Comparison of ENCODE assay signal across 10 mouse cellular contexts in the genomic region with DNA sequence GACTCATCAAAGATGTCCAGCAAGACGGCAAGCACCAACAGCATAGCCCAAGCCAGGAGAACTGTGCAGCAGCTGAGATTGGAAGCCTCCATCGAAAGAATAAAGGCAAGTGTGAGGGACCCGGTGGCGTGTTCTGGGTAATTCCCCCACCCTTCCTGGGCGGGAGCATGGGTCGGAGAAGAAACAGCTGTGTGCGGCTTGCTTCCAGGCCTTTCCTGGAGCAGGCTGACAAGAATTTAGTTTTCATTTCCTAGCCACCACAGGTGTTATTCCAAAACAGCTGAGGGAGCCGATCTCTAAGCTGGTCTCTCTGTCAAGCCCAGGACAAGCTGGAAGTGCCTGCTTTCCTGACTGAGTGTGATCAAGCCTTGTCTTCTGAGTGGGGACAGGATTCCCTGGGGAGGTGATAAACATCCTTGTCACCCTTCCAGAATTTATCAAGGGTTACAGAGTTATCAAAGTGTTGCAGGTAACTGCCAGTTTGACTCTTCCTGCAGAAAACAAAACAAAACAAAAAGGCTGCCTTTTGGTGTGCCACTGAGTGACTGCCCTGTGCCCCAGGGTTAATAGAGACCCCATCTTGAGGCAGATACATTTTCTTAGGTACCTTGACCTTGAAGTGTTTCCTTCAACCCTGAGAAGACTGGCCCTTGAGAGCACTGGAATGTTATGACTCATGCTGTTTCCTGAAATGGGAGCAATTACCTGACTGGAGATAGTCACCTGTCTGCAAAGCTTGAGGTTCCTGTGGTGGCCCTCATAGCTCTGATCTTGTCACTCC. TPM values are rescaled to one million over a fixed set of nuclear protein-coding genes. Genes with fewer than 3 reads are reported as not detected.
DNase-seq lines count a peak whose midpoint lies in the region; ATAC-seq and TF ChIP-seq lines count a peak whose summit lies in the region.
"Had no signal": no experiment of that assay in that cellular context is flagged by ENCODE, and none has a peak within 500 bp of the region (broad histone marks: within the 10 kb centered on the region; RNA-seq: fewer than 3 reads in every experiment).

No protein-coding gene starts in this region.

- no peak overlapping the region for H3K4me2 ChIP-seq in liver, embryonic 12.5 days
- no peak overlapping the region for H3K4me2 ChIP-seq in liver, embryonic 11.5 days
- no peak overlapping the region for H3K4me2 ChIP-seq in limb, embryonic 14.5 days (replicated peaks; ENCODE audit: low read depth, low read length, severe bottlenecking)
- no peak overlapping the region for H3K4me2 ChIP-seq in hindbrain, embryonic 16.5 days (ENCODE audit: low read length)
- H3K4me2 ChIP-seq: embryonic facial prominence, embryonic 12.5 days had no signal

- DNase-seq in liver, embryonic 11.5 days (ENCODE audit: low spot score): no peak
- peak; percentile 53 to 57 for DNase-seq in heart, adult 9 months (ENCODE audit: low spot score in 2 of 2)
- DNase-seq in limb, embryonic 14.5 days (ENCODE audit: low spot score): peak; percentile 62
- DNase-seq in hindbrain, embryonic 10.5 days (ENCODE audit: low spot score): no peak
- DNase-seq: cerebellum, adult 9-10 months; midbrain, embryonic 14.5 days had no signal

- H3K4me1 ChIP-seq in liver, embryonic 12.5 days: peaks cover 50% of the 10 kb centered on the region
- peaks cover 31% of the 10 kb centered on the region for H3K4me1 ChIP-seq in liver, embryonic 11.5 days (replicated peaks; ENCODE audit: control insufficient read depth, insufficient read depth, low read length)
- peaks cover 13% of the 10 kb centered on the region; the same call in 1 of the 2 replicates for H3K4me1 ChIP-seq in limb, embryonic 14.5 days (ENCODE audit: control insufficient read depth, insufficient read depth, low read length)
- H3K4me1 ChIP-seq in hindbrain, embryonic 10.5 days (replicated peaks): peaks cover 3% of the 10 kb centered on the region; the same call in 1 of the 2 replicates
- no peaks in the 10 kb centered on the region for H3K4me1 ChIP-seq in hindbrain, embryonic 16.5 days (ENCODE audit: control insufficient read depth, insufficient read depth, low read depth, low read length)
- H3K4me1 ChIP-seq: embryonic facial prominence, embryonic 12.5 days had no signal

- H3K9ac ChIP-seq in liver, embryonic 12.5 days: no peak overlapping the region
- H3K9ac ChIP-seq in liver, embryonic 11.5 days (ENCODE audit: low read depth, low read length): no peak overlapping the region
- no peak overlapping the region for H3K9ac ChIP-seq in limb, embryonic 14.5 days (ENCODE audit: low read depth, low read length, severe bottlenecking)
- H3K9ac ChIP-seq in hindbrain, embryonic 16.5 days (ENCODE audit: low read depth, low read length): no peak overlapping the region
- H3K9ac ChIP-seq: embryonic facial prominence, embryonic 12.5 days had no signal

- no peaks in the 10 kb centered on the region for H3K9me3 ChIP-seq in liver, embryonic 12.5 days (replicated peaks)
- no peaks in the 10 kb centered on the region for H3K9me3 ChIP-seq in liver, embryonic 11.5 days (ENCODE audit: control insufficient read depth, low read length)
- no peaks in the 10 kb centered on the region for H3K9me3 ChIP-seq in limb, embryonic 14.5 days (ENCODE audit: control insufficient read depth, low read length)
- no peaks in the 10 kb centered on the region for H3K9me3 ChIP-seq in hindbrain, embryonic 10.5 days
- H3K9me3 ChIP-seq in hindbrain, embryonic 16.5 days (ENCODE audit: control insufficient read depth, low read length): no peaks in the 10 kb centered on the region
- H3K9me3 ChIP-seq: embryonic facial prominence, embryonic 12.5 days had no signal

- no peaks in the 10 kb centered on the region for H3K36me3 ChIP-seq in liver, embryonic 12.5 days
- no peaks in the 10 kb centered on the region for H3K36me3 ChIP-seq in liver, embryonic 11.5 days (ENCODE audit: control insufficient read depth, insufficient read depth, low read length)
- H3K36me3 ChIP-seq in limb, embryonic 14.5 days (ENCODE audit: control insufficient read depth, insufficient read depth, low read length): peaks cover 3% of the 10 kb centered on the region; the same call in 1 of the 2 replicates
- no peaks in the 10 kb centered on the region for H3K36me3 ChIP-seq in hindbrain, embryonic 10.5 days
- H3K36me3 ChIP-seq in hindbrain, embryonic 16.5 days (ENCODE audit: control insufficient read depth, insufficient read depth, low read length): no peaks in the 10 kb centered on the region
- H3K36me3 ChIP-seq: embryonic facial prominence, embryonic 12.5 days had no signal

- ATAC-seq in liver, embryonic 12.5 days: no peak
- no peak for ATAC-seq in liver, embryonic 11.5 days (replicated peaks; ENCODE audit: low FRiP score)
- peak; percentile 66; the same call in 1 of the 2 replicates for ATAC-seq in limb, embryonic 14.5 days (ENCODE audit: low FRiP score, low read depth)
- peak; percentile 30 for ATAC-seq in megakaryocyte-erythroid progenitor cell, adult 5-6 weeks (replicated peaks; ENCODE audit: low FRiP score, low TSS enrichment, poor library complexity, severe bottlenecking)
- ATAC-seq in hindbrain, embryonic 16.5 days: no peak

- no peak overlapping the region for H3K4me3 ChIP-seq in liver, embryonic 12.5 days
- no peak overlapping the region for H3K4me3 ChIP-seq in liver, embryonic 11.5 days (ENCODE audit: low read depth, low read length)
- no peak overlapping the region for H3K4me3 ChIP-seq in limb, embryonic 14.5 days (replicated peaks; ENCODE audit: low read length)
- no peak overlapping the region for H3K4me3 ChIP-seq in hindbrain, embryonic 10.5 days
- no peak overlapping the region for H3K4me3 ChIP-seq in hindbrain, embryonic 16.5 days (ENCODE audit: low read length)
- H3K4me3 ChIP-seq: embryonic facial prominence, embryonic 12.5 days had no signal

- H3K27me3 ChIP-seq in liver, embryonic 12.5 days (replicated peaks): no peaks in the 10 kb centered on the region
- H3K27me3 ChIP-seq in liver, embryonic 11.5 days (replicated peaks; ENCODE audit: control insufficient read depth, insufficient read depth, low read length): no peaks in the 10 kb centered on the region
- no peaks in the 10 kb centered on the region for H3K27me3 ChIP-seq in limb, embryonic 14.5 days (ENCODE audit: control insufficient read depth, insufficient read depth, low read length)
- H3K27me3 ChIP-seq in hindbrain, embryonic 10.5 days (ENCODE audit: insufficient read depth, poor library complexity, severe bottlenecking): no peaks in the 10 kb centered on the region
- H3K27me3 ChIP-seq in hindbrain, embryonic 16.5 days (replicated peaks; ENCODE audit: control insufficient read depth, insufficient read depth, low read length): no peaks in the 10 kb centered on the region
- H3K27me3 ChIP-seq: embryonic facial prominence, embryonic 12.5 days had no signal

- WGBS in liver, embryonic 12.5 days (ENCODE audit: insufficient replicate concordance): 67% methylated on average over 8 of the region's 8 CpGs
- 68% methylated on average over 8 of the region's 8 CpGs for WGBS in liver, embryonic 11.5 days
- WGBS in limb, embryonic 14.5 days: 44% methylated on average over 8 of the region's 8 CpGs
- WGBS in hindbrain, embryonic 10.5 days: 79% methylated on average over 8 of the region's 8 CpGs
- WGBS in hindbrain, embryonic 16.5 days: 76% methylated on average over 8 of the region's 8 CpGs

- TF ChIP-seq POLR2A in limb, embryonic 14.5 days (IDR thresholded peaks at IDR 0.05; ENCODE audit: borderline replicate concordance, extremely low read depth, insufficient read depth, insufficient read length): no peak

- H3K27ac ChIP-seq in liver, embryonic 12.5 days: peak overlapping the region; percentile 48
- H3K27ac ChIP-seq in liver, embryonic 11.5 days (ENCODE audit: low read depth, low read length): no peak overlapping the region
- no peak overlapping the region for H3K27ac ChIP-seq in limb, embryonic 14.5 days (replicated peaks; ENCODE audit: low read depth, low read length)
- H3K27ac ChIP-seq in hindbrain, embryonic 10.5 days: no peak overlapping the region
- H3K27ac ChIP-seq in hindbrain, embryonic 16.5 days (ENCODE audit: low read depth, low read length): no peak overlapping the region
- H3K27ac ChIP-seq: embryonic facial prominence, embryonic 12.5 days had no signal

RNA-seq across cellular contexts. Expression of gene Gadd45a, which starts 21.3 kb away (rescaled TPM):
- 88.3 and 96.9 TPM in 2 replicates for polyA plus RNA-seq in liver, embryonic 12.5 days (2016; fragmentation: Nextera tagmentation; extraction: Ambion mirVana)
- 27.9 and 31.1 TPM in 2 replicates for polyA plus RNA-seq in liver, embryonic 11.5 days (2014; fragmentation: Nextera tagmentation; extraction: Ambion mirVana)
- 18.6 and 20.3 TPM in 2 replicates for polyA plus RNA-seq in limb, embryonic 14.5 days (2012; rRNA removed)
- 11.4 and 11.9 TPM in 2 replicates for polyA plus RNA-seq in limb, embryonic 14.5 days (2014; fragmentation: Nextera tagmentation; extraction: Ambion mirVana)
- total RNA-seq in megakaryocyte-erythroid progenitor cell, adult 5-6 weeks (2014; fragmentation: Nextera tagmentation): 40.4 and 43.7 TPM in 2 replicates
- total RNA-seq in megakaryocyte-erythroid progenitor cell, adult 5-6 weeks (2017): 94.9 and 97.9 TPM in 2 replicates
- polyA plus RNA-seq in hindbrain, embryonic 10.5 days (2016; fragmentation: Nextera tagmentation; extraction: Ambion mirVana): 21.9 and 25.7 TPM in 2 replicates
- 15.3 and 18.5 TPM in 2 replicates for polyA plus RNA-seq in hindbrain, embryonic 16.5 days (2015; fragmentation: Nextera tagmentation; extraction: Ambion mirVana)

Comparison
In these comparisons a context has a peak if more than half of its experiments do, and no peak if none do; other contexts are left out.
1. ATAC-seq: peak in limb, embryonic 14.5 days (single experiment) and megakaryocyte-erythroid progenitor cell, adult 5-6 weeks (single experiment); none in liver, embryonic 12.5 days (single experiment), liver, embryonic 11.5 days (single experiment) and hindbrain, embryonic 16.5 days (single experiment).
2. DNase-seq: peak in heart, adult 9 months (2 of 2) and limb, embryonic 14.5 days (single experiment); none in liver, embryonic 11.5 days (single experiment) and hindbrain, embryonic 10.5 days (single experiment).